Mouse (Mus musculus) layer of hippocampus, adult 8-10 months (tissue): Measurements from ENCODE around the gene Pcx. TPM values are rescaled to one million over a fixed set of nuclear protein-coding genes. Genes with fewer than 3 reads are reported as not detected.
"Not testable (repeated sequence)": the region's sequence is repeated elsewhere in the genome, so short reads cannot be mapped to it uniquely, and the experiment has no call there.

Experiments used
- DNase-seq, 2 experiments: peaks; one replicate each; pipeline ENCODE4 v3.0.0; 2022; ENCODE audit warnings: low spot score in 2 of 2
- total RNA-seq, 4 experiments: library from RNA; stranded (reverse); gene quantifications; 2 replicates each; pipeline ENCODE4 v1.2.4; 2022

Pcx gene
- total RNA-seq, 4 experiments from 2014 or later: 64.5 to 72.7 (median 68.1) TPM

DNA sequence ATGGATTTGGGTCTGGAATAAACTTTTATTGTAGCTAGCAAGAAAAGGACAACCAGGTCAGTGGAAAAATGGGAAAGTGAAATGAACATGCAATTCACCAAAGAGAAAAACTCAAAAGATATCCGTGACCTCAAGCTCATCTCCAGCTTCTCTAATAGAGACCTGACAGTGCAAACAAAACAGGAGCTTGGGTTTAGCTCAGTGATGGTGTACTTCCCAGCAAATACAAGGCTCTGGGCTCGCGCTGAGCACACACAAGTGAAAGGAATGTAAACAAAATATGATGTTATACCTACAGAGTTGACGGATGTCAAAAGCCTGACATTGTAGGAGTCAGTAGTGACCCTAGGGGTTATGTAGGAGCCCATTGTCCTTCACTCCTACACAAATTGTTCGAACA lies 69.0 kb downstream of the Pcx start:
- no peak for DNase-seq

DNA sequence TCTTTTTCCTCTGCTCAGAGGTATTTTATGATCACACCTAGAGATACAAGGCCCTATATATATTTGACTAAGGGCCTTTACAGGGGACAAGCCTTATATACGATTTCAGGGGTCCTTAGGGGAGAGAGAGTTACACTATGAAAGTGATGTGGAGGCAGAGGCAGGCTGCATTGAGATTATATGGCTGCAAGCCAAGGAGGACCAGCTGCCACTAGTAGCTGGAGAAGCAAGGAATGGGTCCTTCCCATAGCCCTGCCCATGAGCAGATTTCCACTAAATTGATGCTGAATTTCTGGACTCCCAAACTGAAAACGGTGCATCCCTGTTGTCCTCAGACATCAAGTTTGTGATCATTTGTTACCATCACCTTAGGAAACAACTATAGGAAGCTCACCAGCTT lies 73.6 kb downstream of the Pcx start:
- no peak for DNase-seq

- not testable (repeated sequence) for DNase-seq
These were observed 76.5 kb downstream of the Pcx start for GRCm38 (mm10) chr19:4586783-4587182.

GRCm38 (mm10) chr19:4587426-4587825 lies 77.2 kb downstream of the Pcx start:
- DNase-seq: no peak

DNA sequence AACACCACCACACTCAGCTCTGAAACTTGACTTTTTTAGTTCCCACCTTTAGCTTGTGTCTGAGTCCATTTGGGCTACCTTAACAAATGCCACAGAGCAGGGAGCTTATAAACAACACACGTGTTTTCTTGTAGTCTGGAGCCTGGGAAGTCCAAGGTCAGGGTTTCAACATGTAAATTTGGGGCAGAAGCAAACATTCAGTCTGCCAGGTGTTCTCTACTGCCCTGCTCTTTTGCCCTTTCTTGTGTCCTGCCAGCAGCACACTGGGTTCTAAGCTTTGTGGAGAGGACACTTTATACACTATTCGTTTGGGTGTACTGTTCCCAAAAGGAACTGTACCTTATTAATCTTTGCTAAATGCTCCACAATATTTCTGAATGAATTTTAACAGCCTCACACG lies 78.2 kb downstream of the Pcx start:
- DNase-seq: no peak

DNA sequence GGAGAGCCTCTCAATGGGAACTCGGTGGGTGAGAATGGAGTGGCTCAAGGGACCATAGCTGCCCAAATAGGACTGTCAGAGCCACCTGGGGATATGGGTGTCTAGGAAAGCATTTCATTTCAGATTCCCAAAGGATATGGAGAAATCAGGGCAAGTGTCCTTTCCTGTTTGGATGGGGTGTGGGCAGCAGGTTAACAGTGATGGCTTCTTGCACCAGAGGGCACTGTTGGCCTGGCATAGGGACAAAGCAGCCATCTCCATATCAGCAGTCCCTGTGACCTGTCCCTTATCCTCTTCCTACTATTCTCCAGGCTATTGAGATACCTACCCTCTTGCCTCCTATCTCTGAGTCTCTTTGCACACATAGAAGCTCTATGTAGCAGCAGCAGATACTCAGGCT lies 78.8 kb downstream of the Pcx start:
- DNase-seq: no peak

DNA sequence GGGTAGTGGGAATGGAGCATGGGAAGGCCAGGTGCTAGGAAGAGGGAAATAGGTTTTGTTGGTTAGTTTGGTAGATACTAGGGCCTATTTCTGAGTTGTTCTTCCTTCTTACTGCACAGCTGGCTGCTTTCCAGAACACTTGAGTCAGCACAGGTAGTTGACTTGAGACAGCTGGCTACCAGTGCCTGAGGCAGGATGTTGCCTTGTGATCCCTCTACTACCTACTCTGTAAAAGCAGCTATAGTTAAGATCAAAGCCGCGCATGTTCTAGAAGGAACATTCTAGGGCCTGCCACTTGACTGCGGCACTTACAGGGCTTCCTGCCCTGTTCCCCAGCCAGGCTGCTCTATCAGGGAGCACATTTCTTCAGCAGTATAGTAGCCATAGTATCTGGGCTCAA lies 79.8 kb downstream of the Pcx start:
- no peak for DNase-seq

DNA sequence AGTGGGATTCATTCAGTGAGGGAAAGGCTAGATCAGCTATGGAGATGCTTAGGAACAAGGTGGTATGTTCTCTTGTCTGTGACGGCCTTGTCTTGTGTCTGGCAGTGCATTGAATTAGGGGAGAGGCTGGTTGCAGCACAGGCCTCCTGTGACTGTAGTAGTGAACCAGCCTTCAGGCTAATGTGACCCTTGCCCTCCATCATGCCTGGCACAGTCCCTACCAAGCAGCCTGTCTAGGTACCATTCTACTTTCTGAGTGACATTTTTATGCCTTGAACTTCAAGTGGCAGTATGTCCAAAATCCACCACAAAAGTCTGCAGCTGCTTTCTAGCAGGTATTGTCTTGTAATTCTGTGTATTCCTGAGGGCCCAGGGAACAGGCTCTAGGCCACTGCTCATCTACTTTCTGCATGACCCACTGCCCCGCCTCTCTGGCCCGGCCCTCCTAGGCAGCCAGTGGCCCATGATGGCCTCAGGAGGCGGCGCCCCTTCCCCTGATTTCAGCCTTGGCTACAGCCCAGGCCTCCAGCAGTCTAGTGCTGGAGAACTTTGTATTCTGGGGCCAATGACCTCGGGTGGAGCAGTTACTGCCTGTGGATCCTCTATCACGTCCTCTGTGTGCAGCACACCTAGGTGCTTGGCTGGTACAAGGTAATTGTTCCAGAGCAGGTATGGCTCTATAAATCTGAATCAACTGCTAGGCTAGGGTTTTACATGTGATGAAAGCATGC lies 83.7 kb downstream of the Pcx start:
- DNase-seq: no peak

DNA sequence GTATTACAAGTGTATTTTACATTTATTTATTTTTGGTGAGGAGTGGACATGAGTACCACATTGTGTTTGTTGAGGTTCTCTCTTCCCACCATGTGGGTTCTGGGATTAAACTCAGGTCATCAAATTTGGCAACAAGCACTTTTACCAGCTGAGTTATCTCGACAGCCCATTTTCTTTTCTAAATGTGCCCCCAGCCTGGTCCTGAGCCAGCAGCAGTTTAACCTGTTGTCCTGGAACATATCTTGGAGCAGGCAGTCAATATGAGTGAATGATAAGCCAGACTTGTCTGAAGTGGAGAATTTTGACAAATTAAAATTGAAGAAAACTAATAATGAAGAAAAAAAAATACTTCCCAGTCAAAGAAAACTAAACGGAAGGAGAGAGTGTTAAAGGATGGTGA lies 85.8 kb downstream of the Pcx start:
- no peak for DNase-seq

- no peak for DNase-seq
These were observed 92.2 kb downstream of the Pcx start for GRCm38 (mm10) chr19:4602459-4602858.

- DNase-seq: no peak
These were observed 93.8 kb downstream of the Pcx start for GRCm38 (mm10) chr19:4603801-4604723.

- no peak for DNase-seq
These were observed 95.4 kb downstream of the Pcx start for GRCm38 (mm10) chr19:4605654-4606053.

DNA sequence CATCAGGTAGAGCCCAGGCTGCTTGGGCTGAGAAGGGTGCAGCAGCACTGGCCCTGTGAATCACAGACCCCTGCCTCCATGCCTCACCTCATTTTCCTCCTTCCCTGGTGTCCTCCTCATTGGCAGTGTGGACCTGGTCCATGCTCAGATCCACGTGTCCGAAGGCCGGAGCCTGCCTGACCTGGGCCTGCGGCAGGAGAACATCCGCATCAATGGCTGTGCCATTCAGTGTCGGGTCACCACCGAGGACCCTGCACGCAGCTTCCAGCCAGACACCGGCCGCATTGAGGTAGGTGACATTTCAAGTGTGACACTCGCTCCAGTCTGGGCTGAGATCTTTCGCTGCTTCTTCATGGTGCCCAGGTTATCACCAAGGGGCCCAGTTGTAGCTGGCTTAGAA lies 97.1 kb downstream of the Pcx start:
- DNase-seq: no peak

DNA sequence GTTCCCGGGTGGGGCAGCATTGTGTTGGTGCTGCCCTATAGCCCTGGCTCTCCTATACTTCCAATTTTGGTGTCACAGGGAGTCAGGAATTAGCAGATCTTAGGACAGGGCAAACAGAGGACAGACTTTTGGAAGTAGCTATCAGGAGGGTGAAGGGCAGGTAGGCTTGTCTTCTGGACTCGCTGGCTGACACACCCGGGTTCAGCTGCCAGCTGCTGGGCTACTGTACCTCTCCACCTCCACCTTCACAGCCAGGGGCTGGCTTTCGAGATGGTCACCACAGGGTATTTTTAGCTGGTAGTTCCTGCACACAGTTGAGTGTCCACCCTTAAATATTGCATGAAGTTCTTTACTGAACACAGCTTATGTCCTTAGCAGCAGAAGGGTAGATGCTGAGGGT lies 98.2 kb downstream of the Pcx start:
- DNase-seq: no peak

DNA sequence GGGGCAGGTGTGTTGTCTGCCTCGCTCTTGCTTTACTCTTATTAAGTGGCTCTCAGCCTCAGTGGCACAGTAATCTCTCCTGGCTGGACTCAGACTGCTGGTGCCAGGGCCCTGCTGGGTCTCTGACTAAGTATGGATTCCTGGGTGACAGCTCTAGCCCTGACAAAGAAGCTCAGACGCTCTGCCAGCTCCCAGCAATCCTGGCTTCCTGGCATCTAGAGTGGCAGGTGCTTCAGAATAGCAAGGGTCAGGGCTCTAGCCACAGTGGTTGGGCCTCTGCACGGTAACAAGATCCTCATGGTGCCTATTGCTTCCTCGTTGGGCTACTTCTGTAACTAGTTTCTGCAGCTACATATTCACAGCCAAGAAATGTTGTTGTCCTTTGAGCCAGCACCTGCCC lies 99.8 kb downstream of the Pcx start:
- no peak for DNase-seq

DNA sequence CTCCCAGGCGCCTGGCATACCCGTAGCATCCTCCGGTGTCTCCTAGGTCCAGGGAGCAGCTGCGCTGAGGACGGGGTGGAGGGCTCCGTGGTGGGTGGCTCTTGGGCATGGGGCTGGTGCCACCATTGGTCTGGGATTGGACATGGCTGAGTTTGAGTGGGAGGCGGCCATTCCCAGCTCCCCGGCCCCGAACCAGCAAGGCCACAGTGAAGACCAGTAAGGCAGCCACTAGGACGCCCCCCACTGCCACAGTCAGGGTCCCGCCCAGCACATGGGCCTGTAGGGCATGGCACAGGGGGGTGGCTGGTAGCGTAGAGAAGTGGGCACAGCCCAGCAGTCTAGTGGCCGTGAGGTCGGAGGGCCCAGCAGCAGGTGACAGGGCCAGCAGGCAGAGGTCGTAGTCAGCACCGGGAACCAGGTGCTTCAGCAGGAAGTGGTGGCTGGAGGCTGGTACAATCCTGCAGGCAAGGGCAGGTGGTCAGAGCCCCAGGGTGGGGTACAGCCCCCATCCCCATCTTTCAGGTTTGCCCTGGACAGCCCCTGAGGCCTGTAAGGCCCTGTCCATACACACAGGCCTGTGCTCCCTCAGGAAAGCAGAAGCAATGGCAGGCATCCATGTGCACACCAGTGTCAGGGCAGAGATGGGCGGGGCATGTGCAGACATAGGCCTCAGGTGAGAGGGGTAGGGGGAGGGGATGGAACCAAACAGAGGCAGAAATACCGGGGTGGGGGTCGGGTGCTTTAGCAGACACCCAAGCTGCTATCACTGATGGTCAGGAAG lies 102.1 kb downstream of the Pcx start:
- DNase-seq: no peak

GRCm38 (mm10) chr19:4613464-4614304 lies 103.4 kb downstream of the Pcx start:
- no peak for DNase-seq

DNA sequence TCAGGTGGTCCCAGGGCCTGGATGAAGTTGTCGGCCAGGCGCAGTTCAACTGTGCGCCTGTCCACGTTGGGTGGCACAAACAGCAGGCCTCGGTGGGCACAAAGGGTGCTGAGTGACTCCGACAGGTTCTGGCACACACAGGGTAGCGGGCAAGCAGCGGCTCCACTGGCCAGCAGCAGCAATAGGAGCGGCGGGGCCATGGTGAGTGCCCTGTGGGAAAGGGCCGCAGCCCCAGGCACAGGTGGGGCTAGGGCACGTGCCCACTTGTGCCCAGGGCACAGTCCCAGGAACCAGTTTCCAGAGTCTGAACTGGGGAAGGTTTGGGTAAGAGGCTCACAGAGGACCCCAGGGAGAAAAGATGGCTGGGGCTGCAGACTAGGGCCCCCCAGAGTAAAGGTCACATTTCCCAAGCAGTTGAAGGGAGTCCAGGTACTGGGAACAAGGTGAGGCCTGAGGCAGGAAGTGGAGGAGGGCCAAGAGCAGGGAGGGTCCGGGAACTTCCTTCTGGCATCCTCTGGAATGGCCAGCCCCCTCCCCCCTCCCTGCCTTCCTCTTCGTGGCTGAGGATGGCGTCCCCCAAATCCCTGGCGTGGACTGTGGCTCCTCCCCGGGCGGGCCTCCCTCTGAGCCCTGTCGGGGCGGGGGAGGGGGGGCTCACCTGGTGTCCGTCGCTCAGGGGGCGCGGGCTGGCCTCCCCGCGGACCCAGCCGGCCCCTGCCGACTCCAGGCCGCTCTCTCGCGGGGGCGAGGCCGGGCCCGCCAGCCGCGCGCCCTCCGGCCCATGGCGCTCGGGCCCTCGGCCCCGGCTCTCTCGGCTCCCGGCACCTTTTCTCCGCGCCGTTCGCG lies 104.3 kb downstream of the Pcx start:
- no peak for DNase-seq

- peak; percentile 86 to 88 for DNase-seq
These were observed 105.2 kb downstream of the Pcx start, which contains the start of gene Lrfn4 for GRCm38 (mm10) chr19:4615151-4616093. Gene Lrfn4, minus strand, starts transcription at chr19:4615667.
